Mouse (Mus musculus) limb, embryonic 15.5 days (tissue): Measurements from ENCODE around the gene Scimp. TPM values are rescaled to one million over a fixed set of nuclear protein-coding genes. Genes with fewer than 3 reads are reported as not detected.
"Not testable (repeated sequence)": the region's sequence is repeated elsewhere in the genome, so short reads cannot be mapped to it uniquely, and the experiment has no call there.

Experiments
- ATAC-seq: fragments of 200-750 bp; cut with Nextera tagmentation; 2 replicates; pipeline ENCODE4 v1.8.0; 2017; ENCODE audit warnings: low read depth, moderate TSS enrichment; ENCODE audit not compliant: insufficient number of reproducible peaks, low FRiP score, low TSS enrichment
- H3K27ac ChIP-seq: fragments of 300-500 bp; sonication (generic); 2 replicates; pipeline ENCODE4 v1.5.1; 2015; ENCODE audit warnings: moderate library complexity, mild to moderate bottlenecking, inconsistent platforms
- H3K27me3 ChIP-seq: fragments of 300-500 bp; sonication (generic); 2 replicates; pipeline ENCODE4 v1.6.1; 2015; ENCODE audit warnings: inconsistent platforms
- H3K36me3 ChIP-seq: fragments of 300-500 bp; sonication (generic); 2 replicates; pipeline ENCODE4 v1.6.1; 2015; ENCODE audit warnings: inconsistent platforms
- H3K4me1 ChIP-seq: fragments of 300-500 bp; sonication (generic); 2 replicates; pipeline ENCODE4 v1.6.1; 2015; ENCODE audit warnings: inconsistent platforms
- H3K4me2 ChIP-seq: fragments of 300-500 bp; sonication (generic); 2 replicates; pipeline ENCODE4 v1.6.1; 2015; ENCODE audit warnings: mild to moderate bottlenecking, inconsistent platforms
- H3K4me3 ChIP-seq: fragments of 300-500 bp; sonication (generic); 2 replicates; pipeline ENCODE4 v1.5.1; 2015; ENCODE audit warnings: mild to moderate bottlenecking, inconsistent platforms
- H3K9ac ChIP-seq: fragments of 300-500 bp; sonication (generic); 2 replicates; pipeline ENCODE4 v1.6.1; 2015; ENCODE audit warnings: inconsistent platforms
- H3K9me3 ChIP-seq: fragments of 300-500 bp; sonication (generic); 2 replicates; pipeline ENCODE4 v1.6.1; 2016; ENCODE audit warnings: inconsistent platforms
- WGBS: fragments of 180-500 bp; shearing (Covaris S2); methylation state at CpG from one replicate; pipeline ENCODE4 v1.1.7; 2015; 5-methylcytosine and 5-hydroxymethylcytosine counted together
- polyA plus RNA-seq: library from polyadenylated mRNA; unstranded; fragments of >200 nt; fragmentation: Nextera tagmentation; extraction: Ambion mirVana; gene quantifications from 2 replicates; pipeline ENCODE4 v1.2.1, GENCODE M21; 2015

The Scimp gene
- polyA plus RNA-seq, 1 experiment from 2014 or later: 0.27 TPM

DNA sequence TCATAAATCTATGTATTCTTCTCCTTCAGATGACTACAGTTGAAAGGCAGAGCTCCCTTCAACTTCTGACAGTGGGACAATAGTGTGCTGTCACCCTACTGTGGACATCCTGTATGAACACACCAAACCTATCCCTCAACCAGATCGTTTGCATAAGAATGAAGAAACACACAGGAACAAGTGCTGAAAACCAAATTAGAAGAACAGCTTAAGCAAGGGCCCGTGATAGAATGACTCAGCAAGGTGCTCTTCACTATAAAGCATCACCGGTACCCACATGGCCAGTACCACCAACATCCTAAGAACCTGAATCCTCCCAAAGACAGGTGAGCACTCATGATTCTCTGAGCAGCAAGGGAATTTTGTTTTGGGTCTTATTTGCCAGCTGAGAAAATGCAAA lies 51.9 kb downstream of the Scimp start:
- H3K4me3 ChIP-seq, ATAC-seq, H3K36me3 ChIP-seq, H3K4me2 ChIP-seq, H3K27ac ChIP-seq, H3K9ac ChIP-seq, H3K27me3 ChIP-seq, H3K9me3 ChIP-seq: not testable (repeated sequence)
- peaks cover 13% of the 10 kb centered on the region; the same call in 1 of the 2 replicates for H3K4me1 ChIP-seq
- 57% methylated on average over 3 of the region's 3 CpGs for WGBS

DNA sequence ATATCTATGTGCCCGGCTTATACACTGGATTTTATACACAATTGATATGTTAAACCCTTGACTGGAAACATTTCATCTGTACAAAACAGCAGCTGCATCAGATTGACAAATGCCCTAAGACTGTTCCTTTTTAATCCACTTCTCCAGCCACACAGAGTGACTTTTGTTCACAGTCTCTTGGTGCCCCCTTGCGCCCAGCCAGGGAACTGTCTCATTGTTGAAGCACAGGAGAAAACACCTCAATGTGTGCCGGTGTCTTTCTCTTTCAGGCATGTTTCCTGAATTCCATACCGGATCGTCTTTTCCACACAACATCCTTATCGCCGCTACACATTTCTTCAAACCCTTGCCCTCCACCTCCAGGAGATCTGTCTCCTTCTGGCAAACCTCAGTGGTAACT lies 56.7 kb downstream of the Scimp start:
- Histone ChIP-seq H3K36me3 (no peaks in the 10 kb centered on the region), H3K4me1 (no peaks in the 10 kb centered on the region), H3K27me3 (no peaks in the 10 kb centered on the region), H3K9ac (no peak overlapping the region), H3K9me3 (no peaks in the 10 kb centered on the region), H3K4me3 (no peak overlapping the region), H3K4me2 (no peak overlapping the region), H3K27ac (no peak overlapping the region)
- ATAC-seq: no peak
- 10% methylated on average over 7 of the region's 7 CpGs for WGBS

DNA sequence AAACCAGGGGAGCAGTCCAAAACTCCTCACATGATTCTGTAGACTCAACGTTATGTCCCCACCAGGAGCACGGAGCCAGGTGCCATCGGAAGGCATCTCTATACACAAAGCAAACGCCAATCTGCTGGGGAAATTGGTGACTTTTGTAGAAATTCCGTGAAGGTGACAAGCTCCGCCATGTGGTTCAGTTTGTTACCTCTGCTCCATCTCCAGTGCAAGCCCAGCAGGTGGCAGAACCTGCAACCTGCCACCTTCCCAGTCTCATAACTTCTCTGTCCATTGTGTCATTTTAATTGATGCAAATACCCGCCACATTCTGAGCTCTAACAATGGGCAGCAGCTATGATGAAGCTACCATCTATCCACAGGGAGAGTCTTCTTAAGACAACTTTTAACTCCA lies 57.4 kb downstream of the Scimp start:
- no peaks in the 10 kb centered on the region for H3K9me3 ChIP-seq
- no peak overlapping the region for H3K4me3 ChIP-seq
- H3K4me1 ChIP-seq: no peaks in the 10 kb centered on the region
- no peaks in the 10 kb centered on the region for H3K27me3 ChIP-seq
- no peak overlapping the region for H3K4me2 ChIP-seq
- no peak for ATAC-seq
- H3K36me3 ChIP-seq: no peaks in the 10 kb centered on the region
- 64% methylated on average over 7 of the region's 7 CpGs for WGBS
- no peak overlapping the region for H3K27ac ChIP-seq
- no peak overlapping the region for H3K9ac ChIP-seq

DNA sequence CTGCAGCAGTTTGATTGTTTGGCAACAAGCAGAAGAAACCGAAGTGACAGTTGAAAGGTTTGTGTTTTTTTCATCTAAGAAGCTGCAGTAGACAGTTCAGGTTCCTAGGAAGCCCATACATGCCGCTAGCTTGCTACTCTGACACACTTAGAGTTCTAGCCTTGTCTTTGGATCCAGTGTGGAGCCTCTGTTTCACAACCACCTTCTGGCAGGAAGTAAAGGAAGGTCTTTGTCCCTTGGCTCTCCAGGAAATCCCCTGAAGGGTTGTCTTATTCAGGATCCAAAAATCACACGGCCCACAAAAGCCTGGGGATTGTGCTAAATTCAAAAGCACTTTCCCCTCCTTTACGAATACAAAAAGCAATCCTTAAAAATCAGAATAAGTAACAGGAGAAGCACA lies 57.9 kb downstream of the Scimp start:
- Histone ChIP-seq H3K27ac (no peak overlapping the region), H3K4me2 (no peak overlapping the region), H3K9me3 (no peaks in the 10 kb centered on the region), H3K27me3 (no peaks in the 10 kb centered on the region), H3K9ac (no peak overlapping the region), H3K4me3 (no peak overlapping the region), H3K36me3 (no peaks in the 10 kb centered on the region), H3K4me1 (no peaks in the 10 kb centered on the region)
- WGBS: 66% methylated on average over 4 of the region's 4 CpGs
- no peak for ATAC-seq

DNA sequence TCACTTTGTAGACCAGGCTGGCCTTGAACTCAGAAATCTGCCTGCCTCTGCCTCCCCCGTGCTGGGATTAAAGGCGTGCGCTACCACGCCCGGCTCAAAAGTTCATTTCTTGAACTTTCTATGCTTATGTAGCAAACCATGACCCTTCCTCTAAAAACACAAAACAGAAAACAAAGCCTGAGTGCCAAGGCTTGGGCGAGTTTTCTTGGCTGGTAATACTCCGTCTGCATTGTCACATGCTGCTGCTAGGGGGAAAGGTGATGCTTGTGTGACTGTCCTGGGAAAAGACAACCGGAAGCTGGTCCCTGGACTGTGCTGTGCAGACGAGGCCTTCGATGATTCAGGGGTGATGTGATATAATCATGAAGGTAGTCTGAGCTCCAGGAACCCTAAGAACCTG lies 59.2 kb downstream of the Scimp start:
- Histone ChIP-seq H3K9me3 (no peaks in the 10 kb centered on the region), H3K4me2 (no peak overlapping the region), H3K4me1 (no peaks in the 10 kb centered on the region), H3K27ac (no peak overlapping the region), H3K4me3 (no peak overlapping the region), H3K9ac (no peak overlapping the region), H3K27me3 (no peaks in the 10 kb centered on the region), H3K36me3 (no peaks in the 10 kb centered on the region)
- WGBS: 89% methylated on average over 10 of the region's 10 CpGs
- ATAC-seq: no peak

DNA sequence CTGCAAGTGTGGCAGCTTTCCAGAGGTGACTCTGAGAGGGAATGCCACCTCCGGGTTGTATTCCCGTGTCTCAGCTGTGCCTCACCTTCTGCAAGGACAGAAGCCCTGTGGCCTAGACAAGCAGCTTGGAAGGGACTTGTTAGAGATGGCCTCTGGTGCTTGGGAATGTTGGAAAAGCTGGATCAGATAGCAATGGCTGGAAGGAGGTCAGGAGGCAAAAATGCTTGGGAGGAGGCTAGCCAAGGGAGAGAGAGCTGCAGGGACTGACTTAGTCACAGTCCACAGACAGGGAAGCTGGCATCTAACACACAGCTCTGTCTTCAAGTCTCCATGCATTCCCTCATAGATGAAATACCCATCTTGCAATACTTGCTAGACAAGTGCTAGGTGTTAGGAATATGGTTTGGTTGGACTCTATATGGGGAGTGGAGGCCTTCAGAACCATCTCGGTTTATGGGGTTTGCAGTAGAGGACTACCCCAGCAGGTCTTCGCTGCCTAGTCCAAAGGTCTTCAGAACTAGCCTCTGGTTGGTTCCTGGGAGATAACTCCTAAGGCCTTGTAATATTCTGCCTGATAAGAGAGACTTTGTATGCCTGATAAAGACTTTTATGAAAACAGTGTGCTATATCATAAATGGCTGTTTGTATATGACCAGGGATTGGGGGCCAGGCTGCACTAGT lies 59.9 kb downstream of the Scimp start:
- no peak overlapping the region for H3K9ac ChIP-seq
- no peaks in the 10 kb centered on the region for H3K27me3 ChIP-seq
- H3K4me2 ChIP-seq: no peak overlapping the region
- no peaks in the 10 kb centered on the region for H3K9me3 ChIP-seq
- no peak overlapping the region for H3K27ac ChIP-seq
- H3K4me1 ChIP-seq: no peaks in the 10 kb centered on the region
- ATAC-seq: no peak
- 78% methylated on average over 4 of the region's 4 CpGs for WGBS
- H3K4me3 ChIP-seq: no peak overlapping the region
- H3K36me3 ChIP-seq: no peaks in the 10 kb centered on the region

DNA sequence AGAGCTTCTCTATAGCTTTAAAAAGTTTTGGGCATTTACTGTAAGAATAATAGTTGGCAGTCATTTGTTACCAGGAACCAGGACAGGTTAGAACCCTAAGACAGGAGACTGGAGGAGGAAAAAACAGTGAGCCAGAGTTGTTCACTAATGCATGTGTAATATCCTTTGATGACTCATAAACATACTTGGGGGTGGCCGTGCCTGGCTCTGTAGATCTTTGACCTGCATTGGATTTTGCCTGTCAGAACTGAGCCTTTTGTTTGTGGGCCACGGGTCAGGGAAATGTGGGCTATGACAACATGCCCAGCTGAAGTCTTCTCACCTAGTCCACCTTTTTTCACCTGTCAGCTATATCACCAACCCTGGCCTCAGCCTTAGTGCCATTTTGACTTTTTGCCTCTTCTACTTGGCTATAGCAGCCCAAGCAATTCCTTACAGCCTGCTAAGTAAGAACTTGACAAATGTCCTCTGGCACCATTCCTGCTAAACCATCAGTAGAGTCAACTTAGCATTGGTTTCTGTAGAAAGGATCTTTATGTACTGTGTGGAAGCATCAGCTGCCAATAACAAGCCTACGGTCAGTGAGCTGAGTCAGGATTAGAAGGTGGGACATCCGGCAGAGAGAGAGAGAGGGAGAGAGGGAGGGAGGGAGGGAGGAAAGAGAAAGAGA lies 64.4 kb downstream of the Scimp start:
- Histone ChIP-seq H3K27me3 (no peaks in the 10 kb centered on the region), H3K4me1 (no peaks in the 10 kb centered on the region), H3K9ac (no peak overlapping the region), H3K36me3 (no peaks in the 10 kb centered on the region), H3K4me2 (no peak overlapping the region), H3K9me3 (no peaks in the 10 kb centered on the region), H3K27ac (no peak overlapping the region), H3K4me3 (no peak overlapping the region)
- 90% methylated on average over 4 of the region's 4 CpGs for WGBS
- ATAC-seq: no peak

DNA sequence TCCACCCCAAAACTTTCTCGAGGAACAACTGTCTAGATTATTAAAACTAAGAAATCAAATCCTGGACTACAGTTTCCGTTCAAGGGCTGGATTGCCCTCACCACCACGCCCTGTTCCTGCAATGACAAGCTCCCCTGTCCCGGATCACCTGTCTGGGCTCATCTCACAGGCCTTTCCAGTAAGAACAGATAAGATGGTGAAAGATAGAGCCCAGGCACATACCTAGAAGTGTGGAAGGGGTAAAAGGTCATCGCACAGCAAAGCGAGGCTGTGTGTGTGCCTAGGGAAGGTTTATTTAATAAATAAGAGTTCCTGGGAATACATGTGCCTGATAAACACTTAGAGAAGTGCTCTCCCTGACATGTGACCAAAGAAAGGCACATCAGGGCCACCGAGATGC lies 66.8 kb downstream of the Scimp start:
- no peaks in the 10 kb centered on the region for H3K27me3 ChIP-seq
- H3K27ac ChIP-seq: no peak overlapping the region
- no peak overlapping the region for H3K4me3 ChIP-seq
- 77% methylated on average over 7 of the region's 7 CpGs for WGBS
- ATAC-seq: no peak
- no peaks in the 10 kb centered on the region for H3K36me3 ChIP-seq
- H3K4me2 ChIP-seq: no peak overlapping the region
- no peaks in the 10 kb centered on the region for H3K9me3 ChIP-seq
- no peaks in the 10 kb centered on the region; the same call in 1 of the 2 replicates for H3K4me1 ChIP-seq
- H3K9ac ChIP-seq: no peak overlapping the region

DNA sequence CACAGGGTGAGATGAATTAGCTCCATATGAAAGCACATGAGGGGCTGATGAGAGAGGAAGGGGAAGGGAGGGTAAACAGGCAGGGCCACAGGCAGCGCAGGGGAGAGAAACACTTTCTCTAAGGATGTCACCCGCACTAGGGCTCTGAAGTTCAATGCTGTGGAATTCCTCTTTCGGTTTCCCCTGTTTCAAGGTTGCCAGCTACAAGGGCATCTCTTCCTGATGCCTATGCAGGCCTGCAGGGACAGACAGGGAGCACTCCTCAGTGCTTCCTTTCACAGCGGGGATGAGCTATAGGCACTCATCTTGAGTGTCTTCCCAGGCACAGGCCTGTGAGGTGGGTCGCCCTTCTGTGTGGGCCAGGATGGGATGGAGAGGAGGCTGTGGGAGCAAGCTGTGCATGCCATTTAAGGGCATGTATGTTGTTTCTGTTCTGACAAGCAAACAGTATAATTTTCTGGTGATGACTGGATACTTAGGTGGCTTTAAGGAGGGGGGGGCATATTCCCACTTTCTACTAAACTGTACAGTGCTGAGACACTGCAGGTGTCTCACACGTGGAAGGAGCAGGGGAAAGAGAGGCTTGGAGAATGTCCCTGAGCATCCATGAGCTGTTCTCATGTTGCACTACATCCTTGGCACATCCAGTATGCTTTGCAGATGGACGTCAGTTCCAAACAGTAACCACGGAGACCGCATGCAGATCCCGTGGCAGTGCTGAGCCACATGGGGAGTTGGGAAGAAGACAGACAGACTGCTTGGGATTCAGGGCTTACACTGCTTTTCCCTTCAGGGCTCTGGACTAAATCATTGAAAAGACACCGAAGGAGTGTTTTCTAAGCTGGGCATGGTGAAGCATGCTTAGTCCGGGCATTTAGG lies 69.6 kb downstream of the Scimp start:
- Histone ChIP-seq H3K27me3 (no peaks in the 10 kb centered on the region), H3K9ac (no peak overlapping the region), H3K4me1 (no peaks in the 10 kb centered on the region; the same call in 1 of the 2 replicates), H3K9me3 (no peaks in the 10 kb centered on the region), H3K27ac (no peak overlapping the region), H3K4me3 (no peak overlapping the region), H3K36me3 (no peaks in the 10 kb centered on the region), H3K4me2 (no peak overlapping the region)
- ATAC-seq: no peak
- WGBS: 75% methylated on average over 12 of the region's 12 CpGs

DNA sequence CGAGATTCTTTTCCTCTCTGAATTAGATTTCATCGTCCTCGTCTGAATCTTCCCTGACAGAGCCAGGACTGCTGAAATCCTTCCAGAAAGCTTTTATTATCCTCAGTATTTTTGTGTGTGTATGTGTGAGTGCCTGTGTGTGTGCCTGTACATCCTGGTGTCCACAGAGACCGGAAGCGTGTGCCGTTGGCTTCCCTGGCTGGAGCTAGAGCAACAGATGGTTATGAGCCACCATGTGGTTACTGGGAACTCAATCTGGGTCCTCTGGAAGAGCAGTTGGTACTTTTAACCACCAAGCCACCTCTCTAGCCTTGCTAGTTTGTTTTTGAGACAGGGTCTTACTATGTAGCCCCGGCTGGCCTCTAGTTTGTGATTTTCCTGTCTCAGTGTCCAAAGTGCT lies 70.3 kb downstream of the Scimp start:
- Histone ChIP-seq H3K4me2 (no peak overlapping the region), H3K36me3 (no peaks in the 10 kb centered on the region), H3K4me1 (no peaks in the 10 kb centered on the region; the same call in 1 of the 2 replicates), H3K4me3 (no peak overlapping the region), H3K27ac (no peak overlapping the region), H3K9me3 (no peaks in the 10 kb centered on the region), H3K9ac (no peak overlapping the region), H3K27me3 (no peaks in the 10 kb centered on the region)
- WGBS: 76% methylated on average over 7 of the region's 7 CpGs
- no peak for ATAC-seq

DNA sequence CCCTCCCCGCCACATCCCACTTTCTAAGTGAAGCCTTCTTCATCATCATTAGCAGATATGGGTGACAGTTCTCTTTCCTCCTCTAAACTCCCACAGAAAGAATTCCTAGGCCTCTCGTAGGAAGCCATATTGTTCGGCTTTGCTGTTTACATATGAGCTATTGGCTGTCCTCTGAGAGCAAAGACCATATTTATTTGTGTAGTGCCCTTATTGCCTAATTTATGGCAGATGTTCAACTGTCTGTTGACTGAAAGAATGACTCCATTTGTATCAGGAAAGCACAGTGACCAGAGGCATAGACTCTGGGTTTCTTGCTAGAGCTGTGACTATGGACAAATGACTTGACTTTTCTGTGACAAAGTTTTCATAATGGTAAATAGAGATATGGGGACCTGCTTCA lies 70.8 kb downstream of the Scimp start:
- no peak overlapping the region for H3K27ac ChIP-seq
- no peaks in the 10 kb centered on the region for H3K9me3 ChIP-seq
- H3K36me3 ChIP-seq: no peaks in the 10 kb centered on the region
- ATAC-seq: no peak
- H3K9ac ChIP-seq: no peak overlapping the region
- no peak overlapping the region for H3K4me3 ChIP-seq
- no peaks in the 10 kb centered on the region for H3K27me3 ChIP-seq
- H3K4me2 ChIP-seq: no peak overlapping the region
- no peaks in the 10 kb centered on the region; the same call in 1 of the 2 replicates for H3K4me1 ChIP-seq
- 87% methylated on average over 3 of the region's 3 CpGs for WGBS
